Mouse (Mus musculus) urinary bladder, postnatal 25 days (tissue): ENCODE results near the gene Myh9.

Experiments
- DNase-seq: peaks from one replicate; pipeline ENCODE4 v3.0.0; 2022; ENCODE audit warnings: low spot score

Gene Myh9

DNA sequence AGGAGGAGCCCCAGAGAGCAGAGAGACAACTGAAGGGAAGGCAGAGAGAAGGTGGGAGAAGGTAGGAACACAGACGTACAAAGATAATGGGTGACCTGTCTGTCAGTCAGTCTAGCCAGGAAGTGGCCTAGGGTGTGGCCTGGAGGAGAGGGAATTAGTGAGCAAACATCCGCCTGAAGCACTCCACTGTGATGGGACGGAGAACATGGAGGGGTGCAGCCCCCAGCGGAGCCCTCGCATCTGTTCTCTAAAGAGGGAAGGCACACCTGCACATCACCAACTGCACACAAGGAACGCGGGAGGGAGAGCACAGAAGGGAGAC, 34.8 kb downstream of the Myh9 start:
- DNase-seq = no peak

DNA sequence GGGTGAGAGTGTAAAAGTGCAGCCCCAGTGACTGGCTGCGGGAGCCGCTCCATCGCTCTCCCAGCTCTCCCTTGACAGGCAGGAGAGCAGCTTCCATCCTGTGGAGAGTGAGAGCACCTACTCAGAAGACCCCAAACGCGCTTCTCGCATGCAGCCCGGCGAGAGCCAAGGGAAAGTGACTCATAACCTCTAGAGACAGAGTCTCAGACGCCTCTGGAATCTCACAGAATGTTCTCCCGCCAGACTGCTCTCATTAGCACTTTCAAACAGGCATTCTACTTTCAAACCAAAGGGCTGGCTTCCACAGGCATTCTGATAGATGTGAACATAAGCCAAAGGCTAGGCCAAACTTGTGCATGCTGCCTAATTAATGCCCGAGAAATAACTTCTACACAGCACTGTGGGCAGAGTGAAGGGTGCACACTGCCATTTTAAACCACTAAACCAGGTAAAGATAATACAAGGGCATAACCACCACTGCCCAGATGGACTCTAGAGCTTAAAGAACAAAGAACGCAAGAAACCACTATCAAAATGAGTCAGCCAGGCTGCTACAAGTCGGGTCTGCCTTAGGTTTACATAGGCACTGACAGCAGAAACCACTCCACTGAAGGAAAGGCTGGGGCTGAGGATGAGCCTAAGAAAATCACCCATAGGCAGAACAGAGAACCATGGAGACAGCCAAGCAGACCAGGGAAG, 35.3 kb downstream of the Myh9 start:
- DNase-seq = no peak

DNA sequence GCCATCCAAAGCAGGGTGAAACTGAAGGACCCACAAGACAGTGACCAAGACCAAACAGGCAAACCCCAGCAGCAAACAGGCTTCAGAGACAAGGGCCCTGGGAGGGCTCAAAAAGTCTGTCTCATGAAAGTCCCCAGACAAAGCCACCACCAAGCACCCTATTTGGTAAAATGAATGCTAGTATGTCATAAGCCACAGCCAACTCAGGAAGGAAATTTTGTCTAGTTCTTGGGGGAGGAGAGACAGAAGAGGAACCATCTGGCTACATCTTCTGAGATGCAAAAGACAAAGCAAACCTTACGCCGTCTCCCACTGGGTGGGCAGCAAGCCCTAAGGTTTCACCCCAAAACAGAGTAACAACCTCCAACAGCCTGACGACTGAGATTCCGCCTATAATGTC, 36.3 kb downstream of the Myh9 start:
- DNase-seq = no peak

DNA sequence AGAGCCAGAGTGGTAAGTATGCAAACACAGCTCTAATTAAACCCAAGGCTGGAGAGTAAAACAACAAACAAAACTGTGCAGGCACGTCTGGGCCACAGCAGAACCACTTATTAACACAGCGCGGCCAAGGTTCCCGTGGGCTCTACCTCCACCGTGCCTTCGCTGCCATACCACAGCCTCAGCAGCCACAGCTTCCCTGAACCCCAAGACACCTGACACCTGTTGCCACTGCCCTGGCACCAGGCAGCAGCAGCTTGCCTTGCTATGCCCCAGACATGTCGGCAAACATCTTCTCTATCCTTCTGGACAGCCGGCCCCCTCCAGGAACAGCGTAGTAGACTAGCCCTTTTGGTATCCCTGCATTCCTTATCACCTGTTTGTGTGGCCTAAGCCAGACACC, 37.0 kb downstream of the Myh9 start:
- DNase-seq = no peak

DNA sequence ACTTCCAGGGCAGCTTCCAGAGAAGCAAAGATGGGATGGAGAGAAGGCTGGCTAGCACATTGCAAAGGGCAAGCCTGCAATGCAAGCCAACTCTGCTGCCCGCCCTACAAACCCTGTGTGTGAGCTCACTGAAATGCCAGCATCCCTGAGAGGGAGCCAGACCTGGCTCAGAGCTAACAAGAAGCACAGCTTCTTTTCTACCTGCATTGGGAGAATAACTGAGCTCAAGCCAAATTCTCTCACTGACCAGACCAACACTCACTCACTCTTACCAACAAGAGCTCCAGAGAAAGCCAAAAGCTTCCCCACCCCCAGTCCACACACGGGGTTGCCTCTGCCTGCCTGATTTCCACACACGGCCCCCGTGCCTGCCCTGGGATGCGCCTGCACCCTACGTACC, 37.5 kb downstream of the Myh9 start:
- DNase-seq = no peak

DNA sequence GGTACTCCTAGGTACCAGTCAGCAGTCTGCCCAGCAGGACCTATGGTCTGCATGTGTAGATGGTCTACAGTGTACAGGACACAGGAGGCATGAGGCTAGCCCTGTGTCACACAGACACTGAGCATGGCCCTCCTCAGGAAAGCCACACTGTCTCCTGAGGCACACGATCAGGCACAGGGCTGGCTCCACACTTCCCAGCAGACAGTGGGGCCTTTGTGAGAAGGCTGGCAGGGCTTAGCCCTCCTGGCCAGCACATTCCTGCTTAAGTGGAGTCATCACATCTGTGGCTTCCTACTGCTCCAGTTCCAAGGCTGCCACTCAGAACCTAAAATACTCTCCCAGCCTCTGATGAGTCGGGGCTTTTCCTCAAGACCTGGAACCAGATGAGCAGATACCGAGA, 38.2 kb downstream of the Myh9 start:
- DNase-seq = no peak

DNA sequence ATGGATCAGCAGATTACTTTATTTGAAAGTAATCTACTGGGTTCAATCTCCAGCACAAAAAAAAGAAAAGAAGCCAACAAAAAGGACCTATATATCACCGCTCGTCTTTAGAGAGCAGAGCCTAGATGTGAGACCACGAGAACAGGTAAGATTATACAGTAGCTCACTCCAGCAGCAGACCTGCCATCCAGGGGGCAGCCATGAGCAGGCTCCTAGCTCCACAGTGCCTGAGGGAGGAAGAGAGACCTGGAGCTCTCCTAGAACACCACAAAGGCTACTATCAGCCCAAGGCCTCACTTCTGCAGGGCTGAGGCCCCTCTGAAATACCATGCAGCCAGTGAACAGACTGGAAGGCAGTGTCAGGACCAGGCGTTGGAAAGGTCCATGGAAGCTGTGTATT, 39.0 kb downstream of the Myh9 start:
- DNase-seq = no peak

DNA sequence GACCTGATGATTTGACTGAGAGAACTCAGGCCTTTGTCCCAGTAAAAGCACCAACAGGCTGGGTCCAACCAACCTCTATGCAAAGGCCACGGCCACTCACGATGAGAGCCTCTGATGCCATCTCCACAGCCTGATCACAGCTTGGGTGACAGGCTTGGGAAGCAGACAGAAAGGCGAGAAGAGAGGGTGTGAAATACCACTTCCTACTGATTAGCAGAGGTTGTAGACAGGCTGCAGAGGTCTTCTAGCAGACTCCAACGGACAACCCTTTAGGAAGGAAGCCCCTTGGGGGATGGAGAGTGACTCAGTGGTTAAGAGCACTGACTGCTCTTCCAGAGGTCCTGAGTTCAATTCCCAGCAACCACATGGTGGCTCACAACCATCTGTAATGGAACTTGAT, 40.8 kb downstream of the Myh9 start:
- no peak for DNase-seq

DNA sequence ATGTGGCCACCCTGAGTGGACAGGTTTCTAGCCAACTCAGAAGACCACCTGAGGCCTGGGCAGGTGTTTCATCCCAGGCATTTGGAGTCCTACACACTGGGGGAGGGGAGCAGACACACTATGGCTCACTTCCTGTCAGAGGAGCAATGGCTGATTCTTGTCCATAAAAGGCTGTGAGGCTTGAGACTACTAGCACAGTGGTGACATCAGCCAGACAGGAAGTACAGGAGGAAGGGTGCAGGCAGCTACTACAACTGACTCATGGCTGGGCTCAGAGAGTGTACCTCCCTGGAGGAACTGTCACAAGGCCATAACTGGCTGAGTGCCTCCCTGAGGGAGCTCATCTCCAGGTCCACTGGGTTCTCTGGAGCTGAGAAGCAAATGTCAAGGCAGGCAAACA, 41.5 kb downstream of the Myh9 start:
- DNase-seq = peak; percentile 47

DNA sequence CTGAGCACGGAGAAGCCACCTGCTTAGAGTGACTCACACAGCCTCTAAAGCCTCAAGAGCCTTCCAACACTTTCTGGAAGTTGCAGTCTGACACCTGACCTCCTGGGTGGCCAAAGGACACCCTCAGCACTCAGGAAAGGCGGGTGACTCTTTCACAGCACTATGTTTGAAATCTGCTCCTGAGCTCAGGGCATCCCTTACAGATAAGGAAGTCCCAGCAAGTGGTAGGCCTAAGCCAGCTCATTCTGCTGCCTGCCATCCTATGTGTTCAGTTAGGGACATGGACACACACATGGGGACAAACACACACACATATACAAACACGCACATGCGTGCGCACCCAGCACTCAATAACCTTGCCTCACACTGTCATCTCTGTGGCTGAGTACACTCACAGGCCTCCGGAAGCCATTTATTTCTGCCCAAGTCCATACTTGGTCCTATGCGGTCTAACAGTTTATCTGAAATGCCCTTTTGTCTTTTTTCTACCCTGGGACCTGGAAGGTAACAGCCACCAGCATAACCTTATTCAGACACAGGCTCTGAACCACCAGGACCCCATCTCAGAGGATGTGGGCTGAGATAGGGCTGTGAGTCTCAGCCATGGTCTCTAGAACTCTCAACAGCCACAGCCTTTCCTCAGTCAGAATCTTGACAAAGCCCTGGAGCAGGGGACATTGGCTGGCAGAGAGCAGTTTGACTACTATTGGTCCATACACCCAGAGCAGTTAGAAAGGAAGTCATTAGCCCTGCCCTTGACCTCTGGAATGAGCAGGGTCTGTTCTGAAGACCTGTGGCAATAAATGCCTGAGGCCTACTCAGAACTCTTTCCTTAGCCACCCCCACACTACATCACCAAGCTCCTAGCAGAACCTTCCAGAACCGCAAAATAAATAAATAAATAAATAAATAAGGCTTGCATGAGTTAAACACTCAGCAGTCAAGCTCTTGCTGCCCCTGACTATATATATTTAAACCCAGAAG, 42.2 kb downstream of the Myh9 start:
- DNase-seq = no peak

DNA sequence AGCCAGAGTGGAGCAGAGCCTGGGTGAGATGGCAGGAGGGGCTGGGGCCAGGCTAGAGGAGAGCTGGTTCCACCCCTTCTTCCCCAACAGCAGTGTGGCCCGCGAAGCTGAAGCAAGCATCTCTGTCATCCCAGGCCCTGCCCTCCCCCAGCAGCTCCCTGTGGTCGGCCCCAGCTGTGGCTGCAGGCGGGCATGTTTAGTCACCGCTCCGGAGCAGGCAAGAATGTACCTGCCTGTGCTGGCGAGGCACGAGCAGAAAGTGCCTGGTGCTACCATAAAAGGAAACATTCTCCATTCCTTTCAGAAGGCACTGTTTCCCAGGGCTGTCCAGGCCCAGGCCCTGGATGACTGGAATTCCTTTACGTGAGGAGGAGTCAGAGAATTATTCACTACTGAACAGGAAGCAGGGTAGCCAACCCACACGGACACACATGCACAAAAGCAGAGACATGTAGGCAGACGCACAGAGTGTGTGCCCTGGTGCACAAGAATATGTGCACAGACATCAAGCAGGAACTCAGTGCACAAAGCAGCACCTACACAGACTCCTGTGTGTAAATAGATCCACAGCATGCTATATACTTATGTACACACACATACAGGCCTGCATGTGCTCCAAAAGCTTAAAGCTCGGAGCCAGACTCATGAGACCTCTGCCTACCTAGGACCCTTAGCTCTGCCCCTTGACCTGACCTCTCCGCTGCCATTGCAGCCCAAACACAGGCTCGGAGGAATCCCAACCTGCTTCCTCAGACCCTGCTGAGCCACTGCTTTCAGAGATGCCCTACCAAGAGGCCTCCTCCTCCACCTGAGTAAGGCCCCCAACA, 43.1 kb downstream of the Myh9 start:
- DNase-seq = peak; percentile 63

DNA sequence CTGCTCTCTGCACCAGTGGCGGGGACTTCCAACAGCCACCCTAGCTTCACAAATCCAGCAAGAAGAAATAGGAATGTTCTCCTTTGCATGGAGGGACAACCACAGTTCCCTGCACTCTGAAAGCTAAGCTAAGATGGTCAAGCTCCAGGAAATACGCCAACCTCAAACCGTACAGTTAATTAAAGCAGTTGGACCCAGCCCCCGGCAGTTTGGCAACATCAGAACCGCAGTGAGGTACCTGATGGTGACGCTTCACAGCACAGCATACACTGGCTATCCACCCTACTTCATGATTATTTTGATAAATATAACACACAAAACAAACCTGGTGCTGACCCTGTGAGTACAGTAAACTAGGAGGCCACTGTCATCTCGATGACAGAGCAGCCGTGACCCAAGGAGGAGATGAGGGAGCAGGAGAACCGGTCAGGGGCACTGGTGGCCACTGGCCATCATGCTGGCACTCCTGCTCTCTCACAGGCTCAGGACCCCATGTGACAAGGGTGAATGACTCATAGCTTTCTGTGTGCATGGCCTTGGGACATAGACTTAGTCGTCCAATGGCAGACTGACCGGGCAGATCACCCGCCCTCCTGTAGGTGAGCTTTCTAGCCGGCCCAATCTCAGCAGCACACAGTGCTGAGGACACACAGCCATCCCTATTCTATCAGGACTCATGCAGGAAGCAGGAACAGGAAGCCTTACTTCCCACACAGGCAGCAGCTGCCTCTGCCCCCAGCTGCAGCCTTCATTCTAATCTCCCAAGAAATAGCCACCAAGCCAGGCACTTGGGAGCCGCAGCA, 44.2 kb downstream of the Myh9 start:
- no peak for DNase-seq

DNA sequence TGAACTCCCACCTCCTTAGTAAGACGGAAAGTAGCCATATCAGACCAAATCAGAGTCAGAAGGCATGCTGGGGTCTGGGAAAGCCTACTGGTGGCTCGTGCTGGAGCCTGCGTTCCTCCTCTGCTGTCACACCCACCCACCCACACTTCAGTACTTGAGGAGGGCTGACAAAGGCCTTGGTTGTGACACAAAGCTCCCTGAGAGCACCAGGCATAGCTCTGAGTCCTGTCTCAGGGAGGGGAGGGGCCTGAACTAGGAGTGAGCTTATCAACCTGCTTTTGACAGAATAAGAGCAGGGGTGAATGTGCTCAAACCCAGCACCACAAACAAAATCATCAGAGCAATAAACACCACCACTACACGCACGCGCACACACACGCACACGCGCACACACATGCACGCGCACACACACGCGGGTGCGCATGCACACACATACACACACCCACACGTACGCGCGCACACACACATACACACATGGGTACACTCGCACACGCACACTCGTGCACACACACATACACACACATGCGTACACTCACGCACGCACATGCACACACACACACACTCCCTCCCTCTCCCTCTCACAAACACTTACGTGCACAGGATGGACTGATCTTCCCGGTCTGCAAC, 45.5 kb downstream of the Myh9 start:
- DNase-seq = no peak

DNA sequence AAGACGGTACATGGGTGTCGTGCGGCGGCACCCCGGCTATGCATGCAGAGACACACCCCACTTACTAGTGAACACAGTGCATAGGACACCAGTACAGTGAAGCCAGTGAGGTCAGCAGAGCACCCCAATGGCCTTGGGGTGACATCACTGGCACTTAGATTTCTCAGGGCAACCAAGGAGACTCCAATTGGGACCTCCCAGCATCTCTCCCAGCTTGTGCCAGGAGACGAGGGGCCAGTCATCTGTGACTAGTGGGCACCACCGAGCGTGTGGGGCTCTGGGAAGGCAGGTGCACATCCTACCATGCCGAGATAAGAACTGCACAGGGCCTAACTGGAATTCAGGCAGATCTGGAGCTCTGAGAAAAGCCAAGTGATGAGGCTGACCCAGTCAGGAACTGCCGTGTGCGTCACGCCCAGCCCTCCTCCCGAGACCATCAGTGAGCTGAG, 47.0 kb downstream of the Myh9 start:
- DNase-seq = no peak

DNA sequence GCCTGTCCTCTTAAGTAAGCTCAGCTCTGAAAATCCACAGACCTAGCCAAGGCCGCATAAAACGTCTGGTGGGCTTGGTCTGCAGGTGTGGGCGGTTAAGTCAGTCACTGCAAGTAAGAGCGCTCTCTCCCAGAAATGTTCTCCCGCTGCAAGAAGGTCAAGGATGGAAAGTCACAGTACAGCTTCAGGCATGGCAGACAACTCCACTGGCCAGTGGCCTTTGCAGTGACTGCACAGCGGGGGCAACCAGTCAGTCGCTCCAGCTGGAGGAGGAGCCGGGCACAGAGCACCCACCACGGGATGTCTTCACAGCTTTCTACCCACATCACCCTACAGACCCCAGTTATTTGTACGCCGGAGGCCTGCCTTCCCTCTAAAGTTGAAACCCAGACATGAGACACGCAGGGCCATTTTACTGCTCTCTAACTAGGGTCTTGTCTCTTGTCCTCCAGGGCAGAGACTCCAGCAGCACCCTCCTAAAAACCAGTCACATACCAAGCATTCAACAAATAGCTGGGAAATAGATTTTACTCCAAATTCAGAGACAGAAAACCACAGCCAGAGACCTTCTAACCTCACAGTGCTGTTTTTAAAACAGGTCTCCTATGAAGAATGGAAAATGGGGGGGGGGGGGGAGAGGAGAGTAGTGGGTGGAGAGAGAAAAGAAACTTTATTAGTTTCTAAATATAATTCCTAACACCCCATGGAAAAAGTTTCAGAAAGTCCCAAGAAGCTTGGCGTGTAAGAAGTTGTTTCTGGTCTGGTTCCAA, 47.7 kb downstream of the Myh9 start:
- no peak for DNase-seq

DNA sequence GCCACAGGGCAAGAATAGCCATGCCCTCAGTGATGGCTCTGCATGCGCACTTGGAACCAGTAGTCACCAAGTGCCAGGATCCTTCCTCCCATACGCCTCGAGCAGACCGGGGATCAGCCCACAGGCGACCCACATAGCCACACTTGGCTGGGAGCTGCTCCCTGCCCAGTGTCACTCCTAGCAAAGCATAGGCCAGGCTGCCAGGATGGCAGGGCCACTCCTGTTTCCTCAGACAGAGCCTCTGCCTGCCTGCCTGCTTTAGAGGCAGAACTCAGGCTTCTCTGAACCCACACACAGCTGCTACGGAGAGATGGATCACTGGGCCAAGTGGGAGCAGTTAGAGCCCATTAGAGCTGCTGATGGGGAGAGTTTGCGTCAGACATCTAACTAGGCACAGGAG, 48.4 kb downstream of the Myh9 start:
- DNase-seq = no peak

DNA sequence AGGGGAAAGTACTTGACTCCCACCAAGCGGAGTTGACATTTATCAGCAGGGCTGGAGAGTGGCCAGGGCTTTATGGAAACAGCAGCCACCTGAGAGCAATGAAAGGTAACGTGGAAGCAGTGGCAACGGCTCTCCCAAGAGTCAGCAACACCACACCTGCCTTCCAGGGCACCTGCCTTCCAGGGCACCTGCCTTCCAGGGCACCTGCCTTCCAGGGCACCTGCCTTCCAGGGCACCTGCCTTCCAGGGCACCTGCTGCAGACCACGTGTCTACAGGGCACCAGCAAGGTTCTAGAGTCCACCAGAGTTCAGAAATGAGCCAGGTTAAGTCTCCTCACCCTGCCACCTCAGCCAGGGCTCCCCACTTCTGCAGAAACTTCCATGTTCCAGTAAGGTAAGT, 48.9 kb downstream of the Myh9 start:
- no peak for DNase-seq

DNA sequence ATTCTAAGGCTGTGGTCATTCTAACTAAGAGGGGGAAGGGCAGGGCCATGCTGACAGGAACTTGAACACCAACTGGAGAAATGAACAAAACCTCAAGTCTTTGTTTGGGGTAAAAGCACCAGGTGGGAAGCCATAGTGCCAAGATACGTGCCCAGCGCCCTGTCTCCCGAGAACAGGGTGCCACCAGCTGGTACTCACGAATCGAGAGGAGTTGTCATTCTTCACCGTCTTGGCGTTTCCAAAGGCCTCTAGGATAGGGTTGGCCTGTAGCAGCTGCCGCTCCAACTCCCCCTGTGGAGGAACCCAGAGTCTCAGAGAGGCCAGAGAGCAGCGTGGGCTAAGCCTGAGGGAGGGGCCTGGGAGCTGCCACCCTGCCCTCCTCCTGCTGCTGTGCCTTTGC, 49.9 kb downstream of the Myh9 start:
- no peak for DNase-seq

DNA sequence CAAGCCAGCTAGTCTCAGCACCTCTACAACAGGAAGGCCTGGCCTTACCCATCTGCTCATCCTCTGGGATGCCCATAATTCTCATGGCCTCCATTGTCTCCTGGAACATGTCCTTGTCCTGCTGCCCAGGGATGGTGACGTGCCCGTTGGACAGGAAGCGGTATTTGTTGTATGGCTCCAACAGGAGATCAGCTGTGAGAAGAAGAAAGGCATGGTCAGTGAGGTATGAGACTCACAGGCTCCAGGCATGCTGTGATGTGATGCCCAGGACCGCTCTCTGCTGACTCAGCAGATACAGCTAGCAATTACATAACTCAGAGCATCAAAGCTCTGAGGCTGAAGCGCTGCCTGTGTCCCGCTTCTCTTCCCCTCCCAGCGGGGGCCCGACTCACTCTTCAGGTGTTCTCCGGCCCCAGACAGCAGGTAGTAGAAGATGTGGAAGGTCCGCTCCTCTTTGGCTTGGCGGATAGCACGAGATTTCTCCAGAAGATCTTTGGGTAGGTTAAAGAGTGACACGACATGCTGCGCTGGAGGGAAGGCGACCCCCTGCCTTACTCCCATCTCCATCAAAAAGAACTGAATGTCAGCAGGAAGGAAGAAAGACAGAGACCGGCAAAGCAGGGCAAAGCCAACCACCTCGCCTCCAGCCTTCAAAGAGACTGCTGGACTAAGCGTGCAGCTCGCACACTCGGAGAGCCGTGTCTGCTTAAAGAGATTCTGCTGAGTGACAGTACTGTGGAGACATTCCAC, 51.1 kb downstream of the Myh9 start:
- DNase-seq = no peak

DNA sequence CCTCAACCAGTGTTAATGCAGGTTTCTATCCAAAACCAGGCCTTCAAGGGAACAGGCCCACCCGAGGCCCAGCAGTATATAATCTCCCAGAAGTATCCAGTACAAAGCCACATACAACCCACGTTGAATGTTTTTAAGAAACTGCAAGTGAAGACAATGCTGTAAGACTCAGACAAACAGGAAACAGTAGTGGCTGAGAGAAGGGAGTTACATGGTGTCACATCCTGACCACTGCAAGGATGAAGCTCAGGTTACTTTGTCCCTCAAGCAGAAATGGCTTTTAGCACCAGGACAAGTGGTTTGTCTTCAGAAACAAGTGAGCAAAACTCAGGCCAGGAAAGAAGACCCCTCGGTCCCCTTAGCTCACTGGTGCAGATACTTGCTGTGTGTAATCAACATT, 52.8 kb downstream of the Myh9 start:
- no peak for DNase-seq
